Mouse (Mus musculus) Muller cell, postnatal 12 days (primary cell): ENCODE data around the gene Ccdc114.
"Not testable (repeated sequence)": the region's sequence is repeated elsewhere in the genome, so short reads cannot be mapped to it uniquely, and the experiment has no call there.

ENCODE experiments used
- DNase-seq: peaks from one replicate; pipeline ENCODE4 v3.0.0-alpha.2; 2015; ENCODE audit errors: inconsistent ontology term

Gene Ccdc114

DNA sequence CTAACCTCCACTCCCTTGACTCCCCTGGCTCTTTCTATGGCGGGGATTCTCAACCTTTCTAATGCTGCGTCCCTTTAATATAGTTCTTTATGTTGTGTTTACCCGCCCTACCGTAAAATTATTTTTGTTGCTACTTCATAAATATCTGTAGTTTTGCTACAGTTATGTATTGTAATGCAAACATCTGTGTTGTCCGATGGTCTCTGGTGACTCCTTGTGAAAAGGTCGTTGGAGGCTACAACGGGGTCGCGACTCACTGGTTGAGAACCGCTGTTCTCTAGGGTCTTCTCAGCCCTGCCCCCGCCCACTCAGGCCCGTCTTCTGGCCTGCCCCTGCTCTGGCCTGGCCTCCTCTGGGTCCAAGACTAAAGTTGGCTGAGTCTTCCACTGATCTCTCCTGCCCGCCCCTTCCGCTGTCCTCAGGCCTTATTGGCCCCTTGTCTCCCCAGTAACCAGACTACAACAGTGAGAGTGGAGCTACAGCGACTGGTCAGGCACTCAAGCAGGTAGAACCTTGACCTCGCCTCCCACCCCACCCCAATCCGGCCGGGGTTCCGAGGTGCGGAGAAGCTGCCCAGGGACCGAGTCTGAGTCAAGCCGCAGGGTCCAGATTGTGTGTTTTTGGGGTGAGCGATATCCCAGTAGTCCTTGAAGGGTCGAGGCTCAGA is at the start of gene Ccdc114:
Ccdc114 (plus strand) TSS at position 311 of the 667 bp plus-strand sequence.
- DNase-seq = peak; percentile 58

DNA sequence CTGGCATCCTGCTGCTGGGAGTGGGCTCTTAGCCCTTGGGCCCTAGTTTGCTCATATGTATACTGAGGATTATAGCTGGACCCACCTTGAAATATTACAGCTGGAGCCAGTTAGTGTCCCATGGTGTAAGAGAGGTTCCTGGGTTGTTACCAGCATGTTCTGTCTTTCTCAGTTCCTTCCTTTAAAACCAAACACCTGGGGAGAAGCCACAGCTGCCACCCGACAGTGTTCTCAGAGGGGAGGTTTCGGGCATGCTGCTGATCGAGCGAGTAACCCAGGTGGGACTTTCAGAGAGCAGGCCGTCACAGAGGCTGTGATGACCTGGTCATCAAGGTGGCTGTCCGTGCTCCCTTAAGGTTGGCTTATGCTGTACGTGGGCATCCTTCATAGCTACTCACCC is 47.0 kb upstream of the Ccdc114 start:
- no peak for DNase-seq

DNA sequence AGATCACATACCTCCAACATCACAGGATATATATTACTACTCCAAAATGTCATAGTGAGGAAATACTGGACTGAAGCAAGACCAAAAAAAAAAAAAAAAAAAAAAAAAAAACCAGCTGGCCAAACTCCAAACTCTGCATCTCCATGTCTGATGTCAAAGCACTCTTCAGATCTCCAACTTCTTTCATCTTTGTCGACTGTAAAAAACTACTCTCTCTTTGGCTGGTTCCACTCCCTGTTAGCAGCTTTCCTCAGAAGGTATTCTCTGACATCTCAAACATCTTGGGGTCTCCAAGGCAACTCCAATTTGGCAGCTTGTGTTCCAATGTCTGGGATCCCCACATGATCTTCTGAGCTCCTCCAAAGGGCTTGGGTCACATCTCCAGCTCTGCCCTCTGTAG is 45.6 kb upstream of the Ccdc114 start, which contains the start of gene Grin2d:
Grin2d (minus strand) TSS at position 101 of the 400 bp plus-strand sequence.
- not testable (repeated sequence) for DNase-seq

DNA sequence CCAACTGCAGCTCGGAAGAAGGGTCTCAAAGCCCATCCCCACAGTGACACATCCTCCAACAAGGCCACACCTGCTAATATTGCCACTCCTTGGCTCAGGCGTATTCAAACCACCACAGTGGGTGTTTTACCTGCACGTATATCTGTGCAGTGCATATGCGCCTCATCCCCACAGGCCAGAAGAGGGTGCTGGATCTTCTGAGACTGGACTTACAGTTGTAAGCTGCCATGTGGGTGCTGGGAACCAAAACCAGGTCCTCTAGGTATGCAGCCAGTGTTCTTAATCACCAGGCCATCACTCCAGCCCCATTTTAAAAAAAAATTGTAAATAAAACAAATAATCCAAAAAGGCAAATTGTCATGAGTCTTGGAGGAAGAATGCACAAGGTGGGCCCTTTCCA is 43.3 kb upstream of the Ccdc114 start:
- DNase-seq = no peak

GRCm38 (mm10) chr7:45881011-45881410 is 42.9 kb upstream of the Ccdc114 start:
- DNase-seq = no peak

DNA sequence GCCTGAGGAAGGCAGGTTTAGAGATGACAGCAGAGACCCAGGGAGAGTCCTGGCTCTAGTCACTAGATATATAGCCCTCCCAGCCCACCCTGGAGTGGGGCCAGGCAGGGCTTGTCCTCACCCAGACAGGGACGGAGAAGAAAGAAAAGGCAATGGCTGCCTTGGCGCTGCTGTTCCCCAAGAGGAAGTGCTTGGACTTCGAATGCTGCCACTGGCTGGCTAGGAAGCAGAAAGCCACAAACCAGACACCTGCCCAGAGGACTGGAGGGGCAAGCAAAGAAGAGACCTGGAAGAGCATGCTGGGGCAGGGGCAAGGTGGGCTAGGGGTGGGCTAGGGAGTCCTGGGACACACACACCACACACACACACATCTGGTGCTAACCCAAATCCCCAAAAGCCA is 36.6 kb upstream of the Ccdc114 start:
- DNase-seq = no peak

- no peak for DNase-seq
These were observed 31.2 kb upstream of the Ccdc114 start for GRCm38 (mm10) chr7:45892651-45893050.

- no peak for DNase-seq
These were observed 27.8 kb upstream of the Ccdc114 start for GRCm38 (mm10) chr7:45895931-45896516.

DNA sequence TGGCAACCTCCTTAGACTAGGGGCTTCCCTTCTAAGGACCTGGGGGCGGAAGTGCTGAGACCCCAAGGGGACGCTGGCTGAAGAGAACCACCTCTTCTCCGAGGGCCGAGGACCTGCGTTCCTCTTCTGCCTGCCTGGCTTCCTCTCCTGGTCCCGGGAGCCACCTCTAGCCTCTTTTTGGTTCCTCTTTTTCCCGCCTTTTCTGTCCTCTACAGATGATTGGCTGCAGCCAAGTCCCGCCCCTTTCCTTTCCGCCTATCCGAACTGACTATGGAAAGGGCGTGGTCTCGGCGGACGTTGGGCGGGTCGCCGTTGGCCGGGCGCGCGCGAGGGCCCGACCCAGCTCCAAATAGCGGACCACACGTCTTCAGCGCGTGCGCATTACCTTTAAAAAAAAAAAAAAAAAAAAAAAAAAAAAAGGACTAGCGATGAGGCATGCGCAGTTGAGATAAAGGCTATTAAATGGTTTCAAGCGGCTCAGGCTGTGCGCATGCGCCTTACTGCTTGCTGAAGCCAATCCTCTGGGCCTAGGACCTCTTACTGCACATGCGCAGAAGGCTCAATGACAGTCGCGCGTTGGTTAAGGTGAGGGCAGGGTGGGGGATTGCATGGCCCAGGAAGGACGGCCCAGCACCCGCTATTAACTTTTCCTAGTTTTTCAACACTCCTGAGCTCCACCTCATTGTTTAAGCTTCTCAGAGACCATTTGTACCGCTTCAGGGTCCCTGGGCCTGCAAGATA is 27.2 kb upstream of the Ccdc114 start, which contains the start of the genes Syngr4 and Tmem143:
Syngr4 (minus strand) TSS at position 198 of the 741 bp plus-strand sequence.
Tmem143 (plus strand) TSS at position 425 of the 741 bp plus-strand sequence.
- peak; percentile 96 for DNase-seq

GRCm38 (mm10) chr7:45897258-45897757 is 26.6 kb upstream of the Ccdc114 start:
- DNase-seq = no peak

DNA sequence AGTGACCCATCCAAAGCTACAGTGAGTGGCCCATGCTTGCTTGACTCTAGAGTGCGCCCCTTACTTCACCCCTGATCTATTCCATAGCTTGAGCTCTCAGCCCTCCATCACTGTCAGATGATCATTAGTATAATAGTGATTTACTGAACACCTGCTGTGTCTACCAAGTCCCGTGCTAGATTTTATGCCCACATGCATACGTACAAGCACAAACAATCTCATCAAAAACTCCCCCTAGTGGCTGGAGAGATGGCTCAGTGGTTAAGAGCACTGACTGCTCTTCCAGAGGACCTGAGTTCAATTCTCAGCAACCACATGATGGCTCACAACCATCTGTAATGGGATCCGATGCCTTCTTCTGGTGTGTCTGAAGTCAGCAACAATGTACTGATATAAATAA is 25.7 kb upstream of the Ccdc114 start:
- not testable (repeated sequence) for DNase-seq

DNA sequence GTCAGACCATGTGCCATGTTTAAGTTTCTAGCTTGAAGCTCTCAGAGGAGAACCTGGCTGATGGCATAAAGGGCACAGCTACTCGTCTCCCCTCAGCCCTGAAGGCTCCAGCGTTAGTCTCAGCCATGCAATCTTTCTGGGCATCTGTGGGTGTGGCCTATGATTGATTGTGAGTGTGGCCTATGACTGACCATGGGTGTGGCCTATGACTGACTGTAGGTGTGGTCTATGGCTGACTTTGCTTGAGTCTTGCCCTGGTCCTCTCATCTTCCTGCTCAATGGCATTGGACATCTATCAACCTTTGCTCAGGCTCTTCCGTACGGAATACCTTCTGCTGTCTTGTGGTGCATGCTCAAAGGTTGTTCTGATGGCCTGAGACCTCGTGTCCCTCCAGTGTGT is 22.3 kb upstream of the Ccdc114 start:
- no peak for DNase-seq

- DNase-seq = no peak
These were observed 21.3 kb upstream of the Ccdc114 start for GRCm38 (mm10) chr7:45902481-45903002.

GRCm38 (mm10) chr7:45906622-45907021 is 17.2 kb upstream of the Ccdc114 start:
- DNase-seq = no peak

- DNase-seq = no peak
These were observed 15.5 kb upstream of the Ccdc114 start for GRCm38 (mm10) chr7:45908384-45908783.

DNA sequence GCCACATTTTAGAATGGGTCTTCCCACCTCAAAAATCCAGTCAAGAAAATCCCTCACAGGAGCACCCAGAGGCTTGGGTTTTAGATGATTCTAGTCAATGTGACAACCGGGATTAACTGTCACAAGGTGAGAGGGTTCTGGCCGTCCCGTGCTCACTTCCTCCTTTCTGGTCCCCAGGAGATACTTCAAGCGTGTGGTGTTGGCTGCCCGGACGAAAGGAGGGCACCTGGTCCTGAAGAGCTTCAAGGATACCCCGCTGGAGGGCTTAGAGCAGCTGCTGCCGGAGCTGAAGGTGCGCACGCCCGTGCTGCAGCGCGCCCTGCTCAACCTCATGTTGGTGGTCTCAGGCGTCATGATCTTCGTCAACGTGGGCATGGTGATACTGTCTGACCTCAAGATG is 14.7 kb upstream of the Ccdc114 start:
- no peak for DNase-seq

GRCm38 (mm10) chr7:45914067-45914466 is 9.8 kb upstream of the Ccdc114 start:
- DNase-seq = no peak

- DNase-seq = no peak
These were observed 8.9 kb upstream of the Ccdc114 start for GRCm38 (mm10) chr7:45915011-45915410.

DNA sequence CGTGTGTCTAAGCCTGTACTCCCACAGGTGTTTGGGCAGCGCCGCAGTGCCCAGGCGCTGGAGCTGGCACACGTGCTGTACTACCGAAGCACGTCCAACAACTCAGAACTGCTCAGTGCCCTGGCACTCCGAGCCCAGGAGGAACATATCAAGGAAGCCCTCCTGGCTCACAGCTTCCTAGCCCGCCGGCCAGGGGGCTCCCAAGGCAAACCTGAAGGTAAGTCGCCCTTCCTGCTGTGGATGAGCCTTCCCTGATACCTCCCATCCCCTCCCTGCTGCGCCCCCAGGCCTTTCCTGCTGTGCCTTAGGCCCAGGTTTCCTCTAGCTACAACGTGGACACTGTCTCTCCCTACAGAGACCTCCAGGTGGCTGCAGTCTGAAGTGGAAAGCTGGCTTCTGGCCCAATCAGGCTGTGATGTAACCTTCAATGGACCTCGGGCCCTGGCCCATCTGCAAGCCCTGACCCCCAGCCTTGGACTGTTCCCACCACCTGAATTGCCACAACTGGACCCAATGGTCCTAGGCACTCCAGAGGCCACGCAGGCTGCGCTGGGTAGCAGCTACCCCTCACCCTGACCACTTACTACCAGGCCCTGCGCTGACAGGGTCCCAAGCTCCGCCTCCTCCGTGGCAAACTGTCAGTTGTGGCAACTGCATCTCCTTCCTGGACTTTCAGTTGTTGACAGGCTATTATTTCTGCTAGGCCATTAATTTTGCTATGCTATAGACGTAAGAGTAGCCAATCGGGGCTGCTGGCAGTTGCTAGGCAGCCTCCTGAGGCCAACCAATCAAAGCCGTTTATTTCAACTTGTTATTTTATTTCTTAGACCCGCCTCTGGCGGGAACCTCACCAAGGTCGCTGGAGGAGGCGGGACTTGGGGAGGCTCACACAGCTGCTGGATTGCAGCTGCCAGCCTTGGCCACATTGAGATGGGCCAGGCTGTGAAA is 7.5 kb upstream of the Ccdc114 start:
- peak; percentile 79 for DNase-seq

DNA sequence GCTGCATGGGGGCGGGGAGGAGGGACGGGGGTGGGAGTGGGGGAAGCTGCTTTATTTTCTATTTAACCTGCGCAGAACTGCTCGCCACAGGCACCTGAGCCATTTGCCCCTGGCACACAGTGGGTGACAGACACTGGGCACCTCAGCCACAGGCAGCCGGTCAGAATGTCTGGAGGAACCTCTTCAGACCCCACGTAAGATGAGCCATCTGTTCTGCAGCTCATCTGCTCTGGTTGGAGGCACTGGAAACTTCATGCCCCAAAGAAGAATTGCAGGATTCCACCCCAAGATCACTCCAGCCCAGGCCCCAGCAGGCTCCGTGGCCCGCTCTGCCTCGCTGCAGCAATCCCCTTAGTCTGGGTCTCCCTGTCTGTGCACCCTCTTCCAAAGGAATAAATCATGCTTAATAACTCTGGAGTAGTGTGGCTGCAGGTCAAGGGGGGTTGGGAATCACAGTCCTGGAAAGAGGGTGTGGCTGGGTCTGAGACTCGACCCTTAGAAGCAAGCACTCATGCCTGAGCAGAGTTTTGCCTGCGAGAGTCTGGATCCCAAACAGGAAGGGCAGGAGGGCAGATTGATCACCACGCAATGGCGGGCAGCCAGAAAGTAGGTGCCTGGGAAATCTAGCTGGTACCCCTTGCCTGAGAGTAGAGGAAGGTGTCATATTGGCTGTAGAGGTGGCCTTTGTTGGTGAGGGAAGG is 6.7 kb upstream of the Ccdc114 start:
- no peak for DNase-seq
